Mouse (Mus musculus) urinary bladder, postnatal 36 days (tissue): Measurements from ENCODE around the gene Gm3115.
A peak's percentile ranks its signal among the peaks of the same experiment; 100 is the strongest.
"Not testable (repeated sequence)": the region's sequence is repeated elsewhere in the genome, so short reads cannot be mapped to it uniquely, and the experiment has no call there.

ENCODE experiments used
- DNase-seq, 2 experiments: peaks; one replicate each; pipeline ENCODE4 v3.0.0; 2022; ENCODE audit warnings: low spot score in 2 of 2, mixed read lengths in 1 of 2

Gm3115 gene

DNA sequence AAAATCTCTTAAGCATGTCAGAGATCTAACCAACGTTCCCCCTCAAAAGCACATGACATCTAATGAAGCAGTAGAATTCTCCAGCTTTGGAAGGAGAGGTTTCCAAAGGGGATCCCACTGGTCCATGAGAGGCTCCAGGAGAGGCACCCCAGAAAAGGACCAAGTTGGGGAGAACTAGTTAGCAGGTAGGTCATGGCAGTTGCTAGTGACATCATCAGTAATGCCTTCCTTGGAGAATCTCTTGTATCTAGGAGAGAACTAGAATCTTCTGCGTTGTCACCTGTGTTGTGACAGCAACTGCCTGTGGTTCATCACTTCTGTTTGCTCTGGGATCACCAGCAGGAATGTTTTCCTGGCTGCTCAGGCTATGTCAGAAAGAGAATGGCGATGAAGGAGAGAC lies at the start of gene Gm3115:
Gm3115 (plus strand) TSS at position 301 of the 400 bp plus-strand sequence.
- DNase-seq, result not testable (repeated sequence)

DNA sequence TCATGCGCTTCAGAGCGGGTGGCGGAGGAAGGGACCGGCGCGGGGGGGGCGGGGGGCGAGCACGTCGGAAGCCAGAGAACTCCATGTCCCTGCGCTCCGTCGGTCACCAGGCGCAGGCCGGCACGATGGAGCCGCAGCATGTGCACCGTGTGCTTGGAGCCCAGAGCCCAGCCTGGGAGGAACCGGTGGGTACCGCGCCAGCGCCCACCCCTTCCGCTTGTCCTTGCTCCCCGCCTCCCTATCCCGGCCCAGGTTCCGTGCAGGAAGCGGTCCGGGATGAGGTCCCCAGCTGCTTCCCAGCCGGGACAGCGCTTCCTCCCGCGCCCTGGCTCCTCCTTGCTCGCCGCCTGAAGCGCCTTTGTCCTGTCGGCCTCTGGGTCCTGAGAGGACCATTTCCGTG lies 26.5 kb downstream of the Gm3115 start, which contains the start of gene Gm8108:
Gm8108 (plus strand) TSS at position 101 of the 400 bp plus-strand sequence.
- DNase-seq, result peak; percentile 2 to 3

DNA sequence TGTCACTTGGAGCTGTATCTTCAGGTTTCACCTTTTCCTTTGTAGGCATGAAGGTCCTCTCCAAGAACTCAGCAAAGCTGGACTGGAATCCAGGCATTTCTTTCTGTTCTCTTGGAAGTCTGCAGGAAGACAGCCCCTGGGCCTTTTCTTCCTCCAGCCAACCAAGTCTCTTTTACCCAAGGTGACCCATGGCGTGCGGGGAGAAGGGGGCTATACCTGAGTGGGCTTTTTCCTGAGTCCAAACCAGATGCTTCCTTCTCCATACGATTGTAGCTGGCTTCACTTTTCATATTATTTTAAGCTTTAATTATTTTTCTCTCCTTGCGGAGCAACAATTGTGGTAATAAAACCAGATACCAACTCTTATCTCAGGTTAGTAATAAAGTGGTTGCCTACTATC lies 57.7 kb downstream of the Gm3115 start:
- not testable (repeated sequence) for DNase-seq
